Mouse (Mus musculus) kidney, embryonic 14.5 days (tissue): Measurements from ENCODE around the gene Olfr1491. TPM values are rescaled to one million over a fixed set of nuclear protein-coding genes. Genes with fewer than 3 reads are reported as not detected.

ENCODE experiments used
- ATAC-seq: fragments of 200-750 bp; cut with Nextera tagmentation; 2 replicates; pipeline ENCODE4 v1.8.0; 2017; ENCODE audit warnings: moderate number of reproducible peaks, mild to moderate bottlenecking, moderate TSS enrichment, moderate library complexity; ENCODE audit not compliant: low FRiP score, low TSS enrichment
- H3K27ac ChIP-seq: fragments of 300-500 bp; sonication (generic); 2 replicates; pipeline ENCODE4 v1.5.1; 2014; ENCODE audit warnings: low read depth, mild to moderate bottlenecking, low read length, moderate library complexity, mixed read lengths
- H3K27me3 ChIP-seq: fragments of 300-500 bp; sonication (generic); 2 replicates; pipeline ENCODE4 v1.6.1; 2014; ENCODE audit warnings: mild to moderate bottlenecking, low read length; ENCODE audit not compliant: control insufficient read depth, insufficient read depth
- H3K36me3 ChIP-seq: fragments of 300-500 bp; sonication (generic); 2 replicates; pipeline ENCODE4 v1.6.1; 2014; ENCODE audit warnings: low read length, mixed read lengths; ENCODE audit not compliant: control insufficient read depth, insufficient read depth
- H3K4me1 ChIP-seq: fragments of 300-500 bp; sonication (generic); 2 replicates; pipeline ENCODE4 v1.6.1; 2014; ENCODE audit warnings: low read length, mixed read lengths; ENCODE audit not compliant: control insufficient read depth, insufficient read depth
- H3K4me2 ChIP-seq: fragments of 300-500 bp; sonication (generic); replicated peaks from 2 replicates; pipeline ENCODE4 v1.6.1; 2014; ENCODE audit warnings: low read depth, mild to moderate bottlenecking, low read length
- H3K4me3 ChIP-seq: fragments of 300-500 bp; sonication (generic); 2 replicates; pipeline ENCODE4 v1.5.1; 2014; ENCODE audit warnings: mild to moderate bottlenecking, low read length
- H3K9ac ChIP-seq: fragments of 300-500 bp; sonication (generic); 2 replicates; pipeline ENCODE4 v1.6.1; 2014; ENCODE audit warnings: low read depth, mild to moderate bottlenecking, low read length, moderate library complexity
- H3K9me3 ChIP-seq: fragments of 300-500 bp; sonication (generic); 2 replicates; pipeline ENCODE4 v1.6.1; 2016; ENCODE audit warnings: low read length; ENCODE audit not compliant: control insufficient read depth
- WGBS: fragments of 180-500 bp; shearing (Covaris S2); extraction: QIAGEN DNeasy Blood & Tissue Kit; methylation state at CpG from one replicate; pipeline ENCODE4 v1.1.7; 2014; 5-methylcytosine and 5-hydroxymethylcytosine counted together
- polyA plus RNA-seq: library from polyadenylated mRNA; unstranded; fragments of >200 nt; fragmentation: Nextera tagmentation; extraction: Ambion mirVana; gene quantifications from 2 replicates; pipeline ENCODE4 v1.2.1, GENCODE M21; 2014

Gene Olfr1491
- polyA plus RNA-seq, result not detected in 2 replicates

- no peak within 1 kb of the TSS for H3K9ac ChIP-seq
- no peak within 1 kb of the TSS for H3K27ac ChIP-seq
- no peaks in the 10 kb centered on the region for H3K9me3 ChIP-seq
- ATAC-seq, result no peak
- no peaks in the 10 kb centered on the region for H3K27me3 ChIP-seq
- no peaks in the 10 kb centered on the region for H3K4me1 ChIP-seq
- no peaks in the 10 kb centered on the region for H3K36me3 ChIP-seq
- H3K4me2 ChIP-seq, result no peak within 1 kb of the TSS
- 77% methylated on average over 3 of the region's 3 CpGs for WGBS
- no peak within 1 kb of the TSS for H3K4me3 ChIP-seq
Observed at GRCm38 (mm10) chr19:13696968-13697367, at the start of gene Olfr1491. TSS of gene Olfr1491 (plus strand) at chr19:13697268.

- Histone ChIP-seq H3K27ac (no peak within 1 kb of the TSS), H3K9ac (no peak within 1 kb of the TSS), H3K36me3 (no peaks in the 10 kb centered on the region), H3K4me3 (no peak within 1 kb of the TSS), H3K27me3 (no peaks in the 10 kb centered on the region), H3K4me1 (no peaks in the 10 kb centered on the region), H3K4me2 (no peak within 1 kb of the TSS), H3K9me3 (no peaks in the 10 kb centered on the region)
- no peak for ATAC-seq
- 81% methylated on average over 1 of the region's 1 CpGs for WGBS
Observed at GRCm38 (mm10) chr19:13650791-13651190, 46.3 kb upstream of the Olfr1491 start, which contains the start of gene Olfr1490. TSS of gene Olfr1490 (plus strand) at chr19:13651091.

- ATAC-seq, result no peak
- no peaks in the 10 kb centered on the region for H3K9me3 ChIP-seq
- no peaks in the 10 kb centered on the region for H3K36me3 ChIP-seq
- H3K4me2 ChIP-seq, result no peak within 1 kb of the TSS
- H3K27ac ChIP-seq, result no peak within 1 kb of the TSS
- WGBS, result 61% methylated on average over 2 of the region's 2 CpGs
- H3K4me3 ChIP-seq, result no peak within 1 kb of the TSS
- H3K9ac ChIP-seq, result no peak within 1 kb of the TSS
- no peaks in the 10 kb centered on the region for H3K4me1 ChIP-seq
- no peaks in the 10 kb centered on the region for H3K27me3 ChIP-seq
Observed at GRCm38 (mm10) chr19:13722978-13723377, 25.9 kb downstream of the Olfr1491 start, which contains the start of gene Olfr1493-ps1. TSS of gene Olfr1493-ps1 (plus strand) at chr19:13723278.

GRCm38 (mm10) chr19:13739428-13739827, 42.4 kb downstream of the Olfr1491 start, which contains the start of gene Olfr1494:
TSS of gene Olfr1494 (plus strand) at chr19:13739728.
- no peak within 1 kb of the TSS for H3K4me3 ChIP-seq
- ATAC-seq, result no peak
- H3K27me3 ChIP-seq, result no peaks in the 10 kb centered on the region
- H3K9me3 ChIP-seq, result no peaks in the 10 kb centered on the region
- H3K4me1 ChIP-seq, result no peaks in the 10 kb centered on the region
- H3K36me3 ChIP-seq, result no peaks in the 10 kb centered on the region
- no peak within 1 kb of the TSS for H3K27ac ChIP-seq
- no peak within 1 kb of the TSS for H3K9ac ChIP-seq
- 75% methylated on average over 4 of the region's 4 CpGs for WGBS
- H3K4me2 ChIP-seq, result no peak within 1 kb of the TSS

- no peaks in the 10 kb centered on the region for H3K36me3 ChIP-seq
- no peak overlapping the region for H3K27ac ChIP-seq
- 89% methylated on average over 1 of the region's 1 CpGs for WGBS
- no peaks in the 10 kb centered on the region for H3K9me3 ChIP-seq
- H3K4me2 ChIP-seq, result no peak overlapping the region
- no peak for ATAC-seq
- no peak overlapping the region for H3K4me3 ChIP-seq
- H3K4me1 ChIP-seq, result no peaks in the 10 kb centered on the region
- H3K9ac ChIP-seq, result no peak overlapping the region
- H3K27me3 ChIP-seq, result no peaks in the 10 kb centered on the region
Observed at GRCm38 (mm10) chr19:13749366-13749765, 52.3 kb downstream of the Olfr1491 start.

Other genes with a start within 250 kb of the Olfr1491 start
- gene Olfr1472, start 241.2 kb upstream of the Olfr1491 start, polyA plus RNA-seq, result not detected in 2 replicates
- not detected in 2 replicates for gene Olfr1474, start 227.7 kb upstream of the Olfr1491 start, polyA plus RNA-seq
- not detected in 2 replicates for gene Olfr1475, start 217.1 kb upstream of the Olfr1491 start, polyA plus RNA-seq
- gene Olfr1477, start 196.7 kb upstream of the Olfr1491 start, polyA plus RNA-seq, result not detected in 2 replicates
- not detected in 2 replicates for gene Olfr1480, start 169.4 kb upstream of the Olfr1491 start, polyA plus RNA-seq
- gene Olfr1484, start 113.8 kb upstream of the Olfr1491 start, polyA plus RNA-seq, result not detected in 2 replicates
- gene Olfr1487, start 79.9 kb upstream of the Olfr1491 start, polyA plus RNA-seq, result not detected in 2 replicates
- not detected in 2 replicates for gene Olfr1489, start 65.6 kb upstream of the Olfr1491 start, polyA plus RNA-seq
- not detected in 2 replicates for gene Olfr1490, start 46.2 kb upstream of the Olfr1491 start, polyA plus RNA-seq
- gene Olfr1493-ps1, start 26.0 kb downstream of the Olfr1491 start, polyA plus RNA-seq, result not detected in 2 replicates
- not detected in 2 replicates for gene Olfr1494, start 42.5 kb downstream of the Olfr1491 start, polyA plus RNA-seq
- not detected in 2 replicates for gene Olfr1495, start 67.3 kb downstream of the Olfr1491 start, polyA plus RNA-seq
- gene Olfr1496, start 80.6 kb downstream of the Olfr1491 start, polyA plus RNA-seq, result not detected in 2 replicates
- gene Olfr1497, start 100.9 kb downstream of the Olfr1491 start, polyA plus RNA-seq, result not detected in 2 replicates
- gene Olfr1499, start 122.2 kb downstream of the Olfr1491 start, polyA plus RNA-seq, result not detected in 2 replicates
- gene Olfr1500, start 133.2 kb downstream of the Olfr1491 start, polyA plus RNA-seq, result not detected in 2 replicates
- gene Olfr1501, start 153.4 kb downstream of the Olfr1491 start, polyA plus RNA-seq, result not detected in 2 replicates
- not detected in 2 replicates for gene Olfr1502, start 164.5 kb downstream of the Olfr1491 start, polyA plus RNA-seq
- not detected in 2 replicates for gene Olfr1504, start 200.7 kb downstream of the Olfr1491 start, polyA plus RNA-seq
- gene Olfr1505, start 216.3 kb downstream of the Olfr1491 start, polyA plus RNA-seq, result not detected in 2 replicates